Mouse (Mus musculus) liver, embryonic 14.5 days (tissue): Measurements from ENCODE around the gene Casq1.
A peak's percentile ranks its signal among the peaks of the same experiment; 100 is the strongest.

ENCODE experiments used
- CTCF ChIP-seq: IDR thresholded peaks from 2 replicates; pipeline ENCODE4 v1.5.1; 2016; ENCODE audit warnings: antibody characterized with exemption, low read depth, control low read depth
- EP300 ChIP-seq: IDR thresholded peaks from 2 replicates; pipeline ENCODE4 v1.6.1; 2016; ENCODE audit warnings: antibody characterized with exemption, low read depth

GRCm38 (mm10) chr1:172162009-172162408 is 57.7 kb downstream of the Casq1 start:
- peak; percentile 49; the same call in 1 of the 2 replicates for TF ChIP-seq CTCF
- TF ChIP-seq EP300, result no peak
